Mouse (Mus musculus) myocyte (in vitro differentiated cells): ENCODE measurements around the gene Tmem45a. TPM values are rescaled to one million over a fixed set of nuclear protein-coding genes. Genes with fewer than 3 reads are reported as not detected.

Source experiments
- H3K27me3 ChIP-seq: one replicate; pipeline ENCODE4 v1.6.1; 2011; ENCODE audit not compliant: control insufficient read depth, insufficient read depth, insufficient read length
- H3K36me3 ChIP-seq: one replicate; pipeline ENCODE4 v1.6.1; 2011; ENCODE audit not compliant: control insufficient read depth, insufficient read depth
- H3K4me2 ChIP-seq: one replicate; pipeline ENCODE4 v1.6.1; 2011; ENCODE audit warnings: low read depth, control low read depth
- H3K4me3 ChIP-seq: one replicate; pipeline ENCODE4 v1.5.1; 2011; ENCODE audit warnings: mild to moderate bottlenecking, control low read depth, moderate library complexity
- H3K79me2 ChIP-seq: one replicate; pipeline ENCODE4 v1.6.1; 2011; ENCODE audit not compliant: control insufficient read depth, insufficient read depth
- H3ac ChIP-seq: one replicate; pipeline ENCODE4 v1.6.1; 2011; ENCODE audit not compliant: control insufficient read depth, insufficient read length
- E2F4 ChIP-seq: IDR thresholded peaks from one replicate; pipeline ENCODE4 v1.6.1; 2011; ENCODE audit warnings: mild to moderate bottlenecking, control low read depth, moderate library complexity; ENCODE audit not compliant: insufficient read depth
- MAX ChIP-seq: IDR thresholded peaks from one replicate; pipeline ENCODE4 v1.6.1; 2011; ENCODE audit warnings: low read depth, mild to moderate bottlenecking, control low read depth
- MYOD1 ChIP-seq, 3 experiments: IDR thresholded peaks; one replicate each; pipeline ENCODE4 v1.6.1; 2011; ENCODE audit warnings: control low read depth in 2 of 3, low read depth in 2 of 3, mild to moderate bottlenecking in 2 of 3, moderate library complexity in 1 of 3; ENCODE audit not compliant: insufficient read length in 2 of 3, control insufficient read depth in 1 of 3
- MYOG ChIP-seq, 3 experiments: IDR thresholded peaks; one replicate each; pipeline ENCODE4 v1.6.1; 2011; ENCODE audit warnings: control low read depth in 2 of 3, low read depth in 2 of 3, mild to moderate bottlenecking in 2 of 3; ENCODE audit not compliant: insufficient read length in 2 of 3, control insufficient read depth in 1 of 3, insufficient read depth in 1 of 3
- POLR2A ChIP-seq: IDR thresholded peaks from one replicate; pipeline ENCODE4 v1.6.1; 2011; ENCODE audit warnings: low read depth, mild to moderate bottlenecking, control low read depth, moderate library complexity; ENCODE audit not compliant: insufficient read length
- REST ChIP-seq: IDR thresholded peaks from one replicate; pipeline ENCODE4 v1.6.1; 2011; ENCODE audit warnings: mild to moderate bottlenecking, control low read depth, moderate library complexity; ENCODE audit not compliant: insufficient read depth, insufficient read length
- SRF ChIP-seq: IDR thresholded peaks from one replicate; pipeline ENCODE4 v1.6.1; 2011; ENCODE audit warnings: low read depth; ENCODE audit not compliant: control insufficient read depth, insufficient read length
- USF1 ChIP-seq: IDR thresholded peaks from one replicate; pipeline ENCODE4 v1.6.1; 2011; ENCODE audit warnings: low read depth, mild to moderate bottlenecking, control low read depth, moderate library complexity
- polyA plus RNA-seq: library from polyadenylated mRNA; unstranded; fragments of >200 nt; fragmentation: generic; extraction: Trizol; gene quantifications from one replicate; pipeline ENCODE4 v1.2.1, GENCODE M21; 2012; ENCODE audit warnings: missing spikeins

Gene Tmem45a
- polyA plus RNA-seq, 1 experiment: 6.0 TPM

DNA sequence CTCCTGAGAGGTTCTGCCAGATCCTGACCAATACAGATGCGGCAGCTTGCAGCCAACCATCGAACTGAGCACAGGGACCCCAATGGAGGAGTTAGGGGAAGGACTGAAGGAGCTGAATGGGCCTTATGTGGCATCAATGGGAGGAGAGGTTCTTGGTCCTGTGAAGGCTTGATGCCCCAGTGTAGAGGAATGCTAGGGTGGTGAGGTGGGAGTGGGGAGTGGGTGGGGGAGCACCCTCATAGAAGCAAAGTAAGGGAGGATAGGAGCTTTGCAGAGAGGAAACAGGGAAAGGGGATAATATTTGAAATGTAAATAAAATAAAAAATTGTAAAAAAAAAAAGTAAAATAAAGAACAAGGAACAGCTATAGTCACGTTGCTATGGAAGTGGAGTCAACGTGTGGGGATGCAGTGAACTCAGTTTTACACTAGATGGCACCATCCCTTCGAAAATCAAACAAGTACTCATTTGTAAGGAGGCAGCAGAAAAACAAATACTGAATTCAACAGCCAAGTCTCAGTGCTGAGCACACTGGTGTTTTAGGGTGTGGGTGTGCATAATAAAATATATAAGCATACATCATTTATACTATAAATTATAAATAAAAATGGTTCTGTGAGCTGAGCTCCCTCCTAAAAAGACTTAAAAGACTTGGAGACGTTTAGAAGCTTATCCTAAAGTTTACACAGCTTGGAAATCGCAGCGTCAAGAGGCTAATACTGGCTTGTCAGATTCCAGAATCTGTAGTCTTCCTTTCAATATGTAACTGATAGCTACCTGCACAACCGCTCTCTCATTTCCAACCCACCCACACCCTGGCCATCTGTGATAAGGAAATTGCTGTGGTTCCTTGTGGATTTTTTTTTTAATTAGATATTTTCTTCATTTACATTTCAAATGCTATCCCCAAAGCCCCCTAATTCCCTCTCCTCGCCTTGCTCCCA, 114.5 kb downstream of the Tmem45a start:
- Histone ChIP-seq H3ac (no peak overlapping the region), H3K4me3 (no peak overlapping the region), H3K36me3 (no peaks in the 10 kb centered on the region), H3K79me2 (no peaks in the 10 kb centered on the region), H3K4me2 (no peak overlapping the region), H3K27me3 (no peaks in the 10 kb centered on the region)
- no peak for TF ChIP-seq POLR2A
- no peak for TF ChIP-seq REST
- no peak for TF ChIP-seq SRF
- no peak for TF ChIP-seq E2F4
- TF ChIP-seq MYOG (IDR thresholded peaks at IDR 0.05; ENCODE audit: control insufficient read depth in 1 of 3, insufficient read depth in 1 of 3, insufficient read length in 2 of 3, low read depth in 2 of 3): no peak
- no peak for TF ChIP-seq MYOD1 (IDR thresholded peaks at IDR 0.05; ENCODE audit: control insufficient read depth in 1 of 3, insufficient read length in 2 of 3, low read depth in 2 of 3)
- no peak for TF ChIP-seq MAX
- no peak for TF ChIP-seq USF1

Other genes starting within 250 kb of the Tmem45a start
- gene Tfg, start 168.7 kb downstream of the Tmem45a start, polyA plus RNA-seq: 48.2 TPM
- gene Adgrg7, start 90.3 kb downstream of the Tmem45a start, polyA plus RNA-seq: not detected
- not detected for gene Lnp1, start 41.9 kb upstream of the Tmem45a start, polyA plus RNA-seq
- not detected for gene Tmem45a2, start 185.2 kb upstream of the Tmem45a start, polyA plus RNA-seq
- 20.6 TPM for gene Tomm70a, start 235.5 kb upstream of the Tmem45a start, polyA plus RNA-seq